Mouse (Mus musculus) forebrain, embryonic 10.5 days (tissue): ENCODE data around the gene Dnal1. TPM values are rescaled to one million over a fixed set of nuclear protein-coding genes. Genes with fewer than 3 reads are reported as not detected.
"Not testable (repeated sequence)": the region's sequence is repeated elsewhere in the genome, so short reads cannot be mapped to it uniquely, and the experiment has no call there.

ENCODE experiments used
- DNase-seq: peaks from one replicate; pipeline ENCODE4 v3.0.0-alpha.2; 2017; ENCODE audit warnings: low spot score; ENCODE audit errors: extremely low spot score
- H3K27ac ChIP-seq: fragments of 300-500 bp; sonication (generic); 2 replicates; pipeline ENCODE4 v1.5.1; 2016; ENCODE audit warnings: mild to moderate bottlenecking
- H3K27me3 ChIP-seq: fragments of 300-500 bp; sonication (generic); 2 replicates; pipeline ENCODE4 v1.6.1; 2016; ENCODE audit warnings: mild to moderate bottlenecking; ENCODE audit not compliant: poor library complexity, severe bottlenecking
- H3K36me3 ChIP-seq: fragments of 300-500 bp; sonication (generic); replicated peaks from 2 replicates; pipeline ENCODE4 v1.6.1; 2016; ENCODE audit warnings: mild to moderate bottlenecking, moderate library complexity
- H3K4me1 ChIP-seq: fragments of 300-500 bp; sonication (generic); 2 replicates; pipeline ENCODE4 v1.6.1; 2016
- H3K4me3 ChIP-seq: fragments of 300-500 bp; sonication (generic); 2 replicates; pipeline ENCODE4 v1.5.1; 2016; ENCODE audit warnings: mild to moderate bottlenecking, moderate library complexity
- H3K9me3 ChIP-seq: fragments of 300-500 bp; sonication (generic); 2 replicates; pipeline ENCODE4 v1.6.1; 2016; ENCODE audit warnings: mild to moderate bottlenecking, moderate library complexity
- WGBS: fragments of 180-500 bp; shearing (Covaris S2); methylation state at CpG from one replicate; pipeline ENCODE4 v1.1.7; 2016; 5-methylcytosine and 5-hydroxymethylcytosine counted together
- polyA plus RNA-seq: library from polyadenylated mRNA; unstranded; fragments of >200 nt; fragmentation: Nextera tagmentation; extraction: Ambion mirVana; gene quantifications from 2 replicates; pipeline ENCODE4 v1.2.1, GENCODE M21; 2016

Dnal1 gene
- 4.2 and 4.8 TPM in 2 replicates for polyA plus RNA-seq

GRCm38 (mm10) chr12:84114153-84114994 is at the start of gene Dnal1:
Gene Dnal1, plus strand, starts transcription at chr12:84114366.
- DNase-seq, result peak; percentile 94
- whole genome bisulfite sequencing, result 3% methylated on average over 30 of the region's 35 CpGs
- no peaks in the 10 kb centered on the region for H3K36me3 ChIP-seq
- peak within 1 kb of the TSS; percentile 89 for H3K27ac ChIP-seq
- H3K9me3 ChIP-seq, result no peaks in the 10 kb centered on the region
- H3K27me3 ChIP-seq, result no peaks in the 10 kb centered on the region
- peak within 1 kb of the TSS; percentile 87 for H3K4me3 ChIP-seq
- H3K4me1 ChIP-seq, result peaks cover 14% of the 10 kb centered on the region

- Histone ChIP-seq H3K27me3 (peaks cover 30% of the 10 kb centered on the region), H3K9me3 (no peaks in the 10 kb centered on the region), H3K36me3 (no peaks in the 10 kb centered on the region), H3K4me1 (peaks cover 9% of the 10 kb centered on the region), H3K27ac (no peak overlapping the region), H3K4me3 (no peak overlapping the region)
- 76% methylated on average over 8 of the region's 8 CpGs for WGBS
- no peak for DNase-seq
Observed at GRCm38 (mm10) chr12:84064621-84065020, 49.5 kb upstream of the Dnal1 start.

GRCm38 (mm10) chr12:84067752-84068151 is 46.4 kb upstream of the Dnal1 start:
- H3K27me3 ChIP-seq, result peaks cover 48% of the 10 kb centered on the region

GRCm38 (mm10) chr12:84068296-84068695 is 45.9 kb upstream of the Dnal1 start:
- no peak for DNase-seq
- no peaks in the 10 kb centered on the region for H3K9me3 ChIP-seq
- 61% methylated on average over 8 of the region's 8 CpGs for WGBS
- H3K27ac ChIP-seq, result no peak overlapping the region
- H3K4me1 ChIP-seq, result peaks cover 13% of the 10 kb centered on the region
- H3K36me3 ChIP-seq, result no peaks in the 10 kb centered on the region
- peaks cover 48% of the 10 kb centered on the region for H3K27me3 ChIP-seq
- no peak overlapping the region for H3K4me3 ChIP-seq

More at GRCm38 (mm10) chr12:84067752-84068151, 46.4 kb upstream of the Dnal1 start:
- no peak overlapping the region for H3K27ac ChIP-seq
- H3K4me3 ChIP-seq, result no peak overlapping the region
- no peaks in the 10 kb centered on the region for H3K9me3 ChIP-seq
- no peak for DNase-seq
- H3K4me1 ChIP-seq, result peaks cover 13% of the 10 kb centered on the region
- H3K36me3 ChIP-seq, result no peaks in the 10 kb centered on the region
- 89% methylated on average over 4 of the region's 4 CpGs for WGBS

GRCm38 (mm10) chr12:84068986-84069385 is 45.2 kb upstream of the Dnal1 start, which contains the start of gene Acot5:
Gene Acot5, plus strand, starts transcription at chr12:84069325.
- peaks cover 48% of the 10 kb centered on the region for H3K27me3 ChIP-seq
- peaks cover 13% of the 10 kb centered on the region for H3K4me1 ChIP-seq
- H3K9me3 ChIP-seq, result no peaks in the 10 kb centered on the region
- no peak for DNase-seq
- no peaks in the 10 kb centered on the region for H3K36me3 ChIP-seq
- no peak within 1 kb of the TSS for H3K27ac ChIP-seq
- peak within 1 kb of the TSS; percentile 49 for H3K4me3 ChIP-seq
- whole genome bisulfite sequencing, result 60% methylated on average over 9 of the region's 9 CpGs

GRCm38 (mm10) chr12:84069582-84069981 is 44.6 kb upstream of the Dnal1 start:
- not testable (repeated sequence) for DNase-seq, H3K27ac ChIP-seq, H3K9me3 ChIP-seq, H3K36me3 ChIP-seq
- peaks cover 13% of the 10 kb centered on the region for H3K4me1 ChIP-seq
- H3K27me3 ChIP-seq, result peaks cover 48% of the 10 kb centered on the region
- H3K4me3 ChIP-seq, result peak overlapping the region; percentile 49
- WGBS, result 1% methylated on average over 52 of the region's 52 CpGs

GRCm38 (mm10) chr12:84071696-84072095 is 42.5 kb upstream of the Dnal1 start:
- 88% methylated on average over 2 of the region's 2 CpGs for WGBS
- H3K36me3 ChIP-seq, result no peaks in the 10 kb centered on the region
- no peak for DNase-seq
- H3K4me1 ChIP-seq, result peaks cover 13% of the 10 kb centered on the region
- H3K27ac ChIP-seq, result no peak overlapping the region
- no peak overlapping the region for H3K4me3 ChIP-seq
- H3K27me3 ChIP-seq, result peaks cover 47% of the 10 kb centered on the region
- H3K9me3 ChIP-seq, result no peaks in the 10 kb centered on the region

- 89% methylated on average over 4 of the region's 4 CpGs for WGBS
- DNase-seq, result no peak
- no peaks in the 10 kb centered on the region for H3K9me3 ChIP-seq
Observed at GRCm38 (mm10) chr12:84077371-84077990, 36.7 kb upstream of the Dnal1 start.

GRCm38 (mm10) chr12:84083842-84084241 is 30.3 kb upstream of the Dnal1 start:
- DNase-seq, result no peak
- Histone ChIP-seq H3K4me3 (no peak overlapping the region), H3K4me1 (no peaks in the 10 kb centered on the region), H3K9me3 (peaks cover 11% of the 10 kb centered on the region; the same call in 1 of the 2 replicates), H3K27me3 (no peaks in the 10 kb centered on the region), H3K27ac (no peak overlapping the region), H3K36me3 (no peaks in the 10 kb centered on the region)
- 90% methylated on average over 2 of the region's 2 CpGs for WGBS

More at GRCm38 (mm10) chr12:84077371-84077990, 36.7 kb upstream of the Dnal1 start:
- H3K4me3 ChIP-seq, result no peak overlapping the region
- H3K4me1 ChIP-seq, result no peaks in the 10 kb centered on the region
- no peak overlapping the region for H3K27ac ChIP-seq
- H3K27me3 ChIP-seq, result no peaks in the 10 kb centered on the region
- H3K36me3 ChIP-seq, result no peaks in the 10 kb centered on the region

GRCm38 (mm10) chr12:84084581-84084980 is 29.6 kb upstream of the Dnal1 start:
- DNase-seq, result no peak
- H3K4me3 ChIP-seq, result no peak overlapping the region
- no peaks in the 10 kb centered on the region for H3K4me1 ChIP-seq
- H3K27ac ChIP-seq, result no peak overlapping the region
- H3K27me3 ChIP-seq, result no peaks in the 10 kb centered on the region
- H3K9me3 ChIP-seq, result peaks cover 18% of the 10 kb centered on the region
- WGBS, result 90% methylated on average over 4 of the region's 4 CpGs
- H3K36me3 ChIP-seq, result no peaks in the 10 kb centered on the region

GRCm38 (mm10) chr12:84094666-84095065 is 19.5 kb upstream of the Dnal1 start:
- not testable (repeated sequence) for H3K27ac ChIP-seq, H3K36me3 ChIP-seq, H3K27me3 ChIP-seq, H3K4me1 ChIP-seq, H3K4me3 ChIP-seq, DNase-seq
- 92% methylated on average over 5 of the region's 5 CpGs for WGBS
- H3K9me3 ChIP-seq, result peaks cover 51% of the 10 kb centered on the region

- Histone ChIP-seq H3K27ac (no peak overlapping the region), H3K4me1 (peaks cover 7% of the 10 kb centered on the region), H3K36me3 (no peaks in the 10 kb centered on the region), H3K27me3 (peaks cover 21% of the 10 kb centered on the region), H3K4me3 (no peak overlapping the region), H3K9me3 (peaks cover 5% of the 10 kb centered on the region)
- WGBS, result 92% methylated on average over 2 of the region's 2 CpGs
- DNase-seq, result no peak
Observed at GRCm38 (mm10) chr12:84099605-84100004, 14.6 kb upstream of the Dnal1 start.

- Histone ChIP-seq H3K4me1 (peaks cover 7% of the 10 kb centered on the region), H3K27ac (no peak overlapping the region), H3K36me3 (no peaks in the 10 kb centered on the region), H3K27me3 (peaks cover 21% of the 10 kb centered on the region), H3K4me3 (peak overlapping the region; percentile 63; the same call in 1 of the 2 replicates), H3K9me3 (peaks cover 4% of the 10 kb centered on the region)
- 83% methylated on average over 1 of the region's 1 CpGs for WGBS
- DNase-seq, result no peak
Observed at GRCm38 (mm10) chr12:84100071-84100470, 14.1 kb upstream of the Dnal1 start.
